17 mouse cellular contexts compared by ENCODE assay signal in genomic region chr11:96278324-96278723, GRCm38 (mm10). TPM values are rescaled to one million over a fixed set of nuclear protein-coding genes. Genes with fewer than 3 reads are reported as not detected.
A peak's percentile ranks its signal among the peaks of the same experiment; 100 is the strongest.
DNase-seq lines count a peak whose midpoint lies in the region; ATAC-seq and TF ChIP-seq lines count a peak whose summit lies in the region.
"Had no signal": no experiment of that assay in that cellular context is flagged by ENCODE, and none has a peak within 500 bp of the region (broad histone marks: within the 10 kb centered on the region; RNA-seq: fewer than 3 reads in every experiment).

No protein-coding gene starts in this region.

- H3K27me3 ChIP-seq in intestine, embryonic 14.5 days (replicated peaks; ENCODE audit: control insufficient read depth, insufficient read depth, low read length) = peaks cover 77% of the 10 kb centered on the region
- peaks cover 78% of the 10 kb centered on the region for H3K27me3 ChIP-seq in intestine, embryonic 16.5 days (replicated peaks; ENCODE audit: control insufficient read depth, insufficient read depth, low read length)
- peaks cover 34% of the 10 kb centered on the region for H3K27me3 ChIP-seq in stomach, postnatal 0 days (ENCODE audit: control insufficient read depth, insufficient read depth, low read length)

- peak; percentile 52 for DNase-seq in adrenal gland, adult 2 months
- DNase-seq in adrenal gland, adult 18-20 months (ENCODE audit: low spot score in 2 of 2) = no peak
- DNase-seq in intestine, embryonic 14.5 days (ENCODE audit: low spot score) = no peak
- peak; percentile 11 for DNase-seq in retina, adult 2 months (ENCODE audit: low read depth, low spot score)
- DNase-seq in retina, embryonic 14.5 days (ENCODE audit: low spot score) = no peak
- DNase-seq in stomach, postnatal 0 days (ENCODE audit: low spot score) = no peak
- no peak for DNase-seq in spleen, adult 12 weeks (ENCODE audit: low spot score)

- H3K36me3 ChIP-seq in intestine, embryonic 14.5 days (ENCODE audit: control insufficient read depth, insufficient read depth, low read length) = no peaks in the 10 kb centered on the region
- H3K36me3 ChIP-seq in intestine, embryonic 16.5 days (ENCODE audit: control insufficient read depth, insufficient read depth, low read length) = no peaks in the 10 kb centered on the region
- no peaks in the 10 kb centered on the region for H3K36me3 ChIP-seq in stomach, postnatal 0 days (ENCODE audit: control insufficient read depth, insufficient read depth, low read length)
- H3K36me3 ChIP-seq: embryonic facial prominence, embryonic 15.5 days; liver, embryonic 13.5 days; lung, embryonic 15.5 days; midbrain, embryonic 15.5 days had no signal

- no peak for TF ChIP-seq CTCF in stomach, postnatal 0 days (IDR thresholded peaks at IDR 0.05; ENCODE audit: low read depth)

- H3K9ac ChIP-seq in intestine, embryonic 14.5 days (ENCODE audit: low read length) = no peak overlapping the region
- no peak overlapping the region for H3K9ac ChIP-seq in intestine, embryonic 16.5 days (ENCODE audit: low read depth, low read length)
- H3K9ac ChIP-seq in stomach, postnatal 0 days (ENCODE audit: low read length) = no peak overlapping the region
- H3K9ac ChIP-seq: embryonic facial prominence, embryonic 15.5 days; liver, embryonic 13.5 days; lung, embryonic 15.5 days; midbrain, embryonic 15.5 days had no signal

- 0 out of 2 replicates have a peak overlapping the region, but pooled peaks have one; percentile 36 for H3K4me2 ChIP-seq in intestine, embryonic 14.5 days (ENCODE audit: low read length)
- no peak overlapping the region for H3K4me2 ChIP-seq in intestine, embryonic 16.5 days (ENCODE audit: low read depth, low read length)
- no peak overlapping the region for H3K4me2 ChIP-seq in stomach, postnatal 0 days (replicated peaks; ENCODE audit: low read depth)
- H3K4me2 ChIP-seq: embryonic facial prominence, embryonic 15.5 days; liver, embryonic 13.5 days; midbrain, embryonic 15.5 days had no signal

- TF ChIP-seq EP300 in stomach, postnatal 0 days (optimal IDR thresholded peaks at IDR 0.05) = no peak

- WGBS in intestine, embryonic 14.5 days = 19% methylated on average over 14 of the region's 14 CpGs
- 17% methylated on average over 14 of the region's 14 CpGs for WGBS in intestine, embryonic 16.5 days
- WGBS in stomach, postnatal 0 days = 32% methylated on average over 14 of the region's 14 CpGs

- no peaks in the 10 kb centered on the region for H3K9me3 ChIP-seq in intestine, embryonic 14.5 days (ENCODE audit: control insufficient read depth, low read length)
- H3K9me3 ChIP-seq in intestine, embryonic 16.5 days (ENCODE audit: control insufficient read depth, low read length) = no peaks in the 10 kb centered on the region
- no peaks in the 10 kb centered on the region for H3K9me3 ChIP-seq in stomach, postnatal 0 days (ENCODE audit: control insufficient read depth, low read length)
- H3K9me3 ChIP-seq: embryonic facial prominence, embryonic 15.5 days; liver, embryonic 13.5 days; lung, embryonic 15.5 days; midbrain, embryonic 15.5 days had no signal

- no peak overlapping the region for H3K27ac ChIP-seq in intestine, embryonic 14.5 days (ENCODE audit: low read depth)
- no peak overlapping the region for H3K27ac ChIP-seq in intestine, embryonic 16.5 days (ENCODE audit: low read length)
- no peak overlapping the region for H3K27ac ChIP-seq in stomach, postnatal 0 days (replicated peaks)
- H3K27ac ChIP-seq: embryonic facial prominence, embryonic 15.5 days; heart, adult 2 months; left cerebral cortex, adult 2 months; liver, embryonic 13.5 days; lung, embryonic 15.5 days; macrophage; midbrain, embryonic 15.5 days had no signal

- no peak overlapping the region for H3K4me3 ChIP-seq in intestine, embryonic 14.5 days (ENCODE audit: low read depth, low read length)
- H3K4me3 ChIP-seq in intestine, embryonic 16.5 days (ENCODE audit: low read length) = no peak overlapping the region
- peak overlapping the region; percentile 10; the same call in 1 of the 2 replicates for H3K4me3 ChIP-seq in stomach, postnatal 0 days (ENCODE audit: low read depth, low read length)
- H3K4me3 ChIP-seq: embryonic facial prominence, embryonic 15.5 days; heart, adult 2 months; left cerebral cortex, adult 2 months; liver, embryonic 13.5 days; midbrain, embryonic 15.5 days had no signal

- H3K4me1 ChIP-seq in intestine, embryonic 14.5 days (replicated peaks; ENCODE audit: control insufficient read depth, insufficient read depth, low read length) = peaks cover 7% of the 10 kb centered on the region; the same call in 1 of the 2 replicates
- H3K4me1 ChIP-seq in intestine, embryonic 16.5 days (ENCODE audit: control insufficient read depth, insufficient read depth, low read length) = peaks cover 8% of the 10 kb centered on the region; the same call in 1 of the 2 replicates
- H3K4me1 ChIP-seq in stomach, postnatal 0 days (replicated peaks; ENCODE audit: control insufficient read depth, insufficient read depth) = no peaks in the 10 kb centered on the region
- H3K4me1 ChIP-seq: liver, embryonic 13.5 days; midbrain, embryonic 15.5 days had no signal

- ATAC-seq in intestine, embryonic 14.5 days (replicated peaks; ENCODE audit: low FRiP score, low TSS enrichment, low read depth) = no peak
- no peak; the same call in 1 of the 2 replicates for ATAC-seq in intestine, embryonic 16.5 days
- no peak for ATAC-seq in stomach, postnatal 0 days (ENCODE audit: low FRiP score, low TSS enrichment)

RNA-seq across cellular contexts. Expression of gene Hoxb8, which starts 3.4 kb away (rescaled TPM):
- total RNA-seq in adrenal gland, adult 2 months (2021) = 10 to 100 TPM; 67.3 to 93.9 TPM
- polyA plus RNA-seq in adrenal gland, adult 2 months (2012; rRNA removed) = 357 and 428 TPM in 2 replicates
- total RNA-seq in adrenal gland, adult 18-20 months (2021) = 100 to 1,000 TPM in 1 of 2 experiments, 10 to 100 TPM in 1; 54.8 to 119 TPM
- polyA plus RNA-seq in intestine, embryonic 14.5 days (2014; fragmentation: Nextera tagmentation; extraction: Ambion mirVana) = 1.5 and 1.7 TPM in 2 replicates
- 0.71 and 0.97 TPM in 2 replicates for polyA plus RNA-seq in intestine, embryonic 16.5 days (2015; fragmentation: Nextera tagmentation; extraction: Ambion mirVana)
- polyA plus RNA-seq in stomach, postnatal 0 days (2015; fragmentation: Nextera tagmentation; extraction: Ambion mirVana) = 0.42 and 0.83 TPM in 2 replicates
- total RNA-seq: heart, adult 2 months; left cerebral cortex, adult 2 months had no signal
- polyA plus RNA-seq: embryonic facial prominence, embryonic 15.5 days; forebrain, embryonic 11.5 days; heart, adult 2 months; heart, embryonic 16.5 days; liver, embryonic 13.5 days; macrophage; midbrain, embryonic 15.5 days had no signal

RNA-seq across cellular contexts. Expression of gene Hoxb9, which starts 7.1 kb away (rescaled TPM):
- 100 to 1,000 TPM; 183 to 377 TPM for total RNA-seq in adrenal gland, adult 2 months (2021)
- polyA plus RNA-seq in adrenal gland, adult 2 months (2012; rRNA removed) = 156 and 180 TPM in 2 replicates
- 100 to 1,000 TPM; 294 to 445 TPM for total RNA-seq in adrenal gland, adult 18-20 months (2021)
- 1.0 and 1.1 TPM in 2 replicates for polyA plus RNA-seq in intestine, embryonic 14.5 days (2014; fragmentation: Nextera tagmentation; extraction: Ambion mirVana)
- 0.99 and 1.2 TPM in 2 replicates for polyA plus RNA-seq in intestine, embryonic 16.5 days (2015; fragmentation: Nextera tagmentation; extraction: Ambion mirVana)
- polyA plus RNA-seq in stomach, postnatal 0 days (2015; fragmentation: Nextera tagmentation; extraction: Ambion mirVana) = 0.05 and 0.06 TPM in 2 replicates
- total RNA-seq: heart, adult 2 months; left cerebral cortex, adult 2 months had no signal
- polyA plus RNA-seq: embryonic facial prominence, embryonic 15.5 days; forebrain, embryonic 11.5 days; heart, adult 2 months; heart, embryonic 16.5 days; macrophage; midbrain, embryonic 15.5 days had no signal

RNA-seq across cellular contexts. Expression of gene Hoxb7, which starts 8.1 kb away (rescaled TPM):
- 10 to 100 TPM; 46.4 to 46.7 TPM for total RNA-seq in adrenal gland, adult 2 months (2021)
- 48.8 and 55.9 TPM in 2 replicates for polyA plus RNA-seq in adrenal gland, adult 2 months (2012; rRNA removed)
- total RNA-seq in adrenal gland, adult 18-20 months (2021) = 10 to 100 TPM; 33.5 to 59.0 TPM
- polyA plus RNA-seq in intestine, embryonic 14.5 days (2014; fragmentation: Nextera tagmentation; extraction: Ambion mirVana) = 11.7 and 13.2 TPM in 2 replicates
- polyA plus RNA-seq in intestine, embryonic 16.5 days (2015; fragmentation: Nextera tagmentation; extraction: Ambion mirVana) = 10.0 and 11.3 TPM in 2 replicates
- 5.5 and 6.0 TPM in 2 replicates for polyA plus RNA-seq in stomach, postnatal 0 days (2015; fragmentation: Nextera tagmentation; extraction: Ambion mirVana)
- total RNA-seq: heart, adult 2 months; left cerebral cortex, adult 2 months had no signal
- polyA plus RNA-seq: embryonic facial prominence, embryonic 15.5 days; forebrain, embryonic 11.5 days; heart, adult 2 months; macrophage; midbrain, embryonic 15.5 days had no signal

RNA-seq across cellular contexts. Expression of gene Hoxb6, which starts 14.0 kb away (rescaled TPM):
- total RNA-seq in adrenal gland, adult 2 months (2021) = 10 to 100 TPM; 33.0 to 72.2 TPM
- 201 and 210 TPM in 2 replicates for polyA plus RNA-seq in adrenal gland, adult 2 months (2012; rRNA removed)
- total RNA-seq in adrenal gland, adult 18-20 months (2021) = 10 to 100 TPM; 37.0 to 68.1 TPM
- 18.1 and 24.1 TPM in 2 replicates for polyA plus RNA-seq in intestine, embryonic 14.5 days (2014; fragmentation: Nextera tagmentation; extraction: Ambion mirVana)
- 11.1 and 11.3 TPM in 2 replicates for polyA plus RNA-seq in intestine, embryonic 16.5 days (2015; fragmentation: Nextera tagmentation; extraction: Ambion mirVana)
- 6.9 and 7.9 TPM in 2 replicates for polyA plus RNA-seq in stomach, postnatal 0 days (2015; fragmentation: Nextera tagmentation; extraction: Ambion mirVana)
- total RNA-seq: heart, adult 2 months; left cerebral cortex, adult 2 months had no signal
- polyA plus RNA-seq: embryonic facial prominence, embryonic 15.5 days; forebrain, embryonic 11.5 days; heart, adult 2 months; heart, embryonic 16.5 days; macrophage had no signal

RNA-seq across cellular contexts. Expression of gene Hoxb5, which starts 24.8 kb away (rescaled TPM):
- total RNA-seq in adrenal gland, adult 2 months (2021) = 10 to 100 TPM; 15.2 to 31.6 TPM
- polyA plus RNA-seq in adrenal gland, adult 2 months (2012; rRNA removed) = 43.4 and 45.6 TPM in 2 replicates
- total RNA-seq in adrenal gland, adult 18-20 months (2021) = 10 to 100 TPM; 11.6 to 27.3 TPM
- 49.6 and 51.6 TPM in 2 replicates for polyA plus RNA-seq in intestine, embryonic 14.5 days (2014; fragmentation: Nextera tagmentation; extraction: Ambion mirVana)
- 26.4 and 28.7 TPM in 2 replicates for polyA plus RNA-seq in intestine, embryonic 16.5 days (2015; fragmentation: Nextera tagmentation; extraction: Ambion mirVana)
- 7.5 and 8.2 TPM in 2 replicates for polyA plus RNA-seq in stomach, postnatal 0 days (2015; fragmentation: Nextera tagmentation; extraction: Ambion mirVana)
- total RNA-seq: left cerebral cortex, adult 2 months had no signal
- polyA plus RNA-seq: embryonic facial prominence, embryonic 15.5 days; forebrain, embryonic 11.5 days; macrophage had no signal

Comparison
In these comparisons a context has a peak if more than half of its experiments do, and no peak if none do; other contexts are left out.
1. DNase-seq: peak in adrenal gland, adult 2 months (single experiment) and retina, adult 2 months (single experiment); none in adrenal gland, adult 18-20 months (0 of 2), intestine, embryonic 14.5 days (single experiment), retina, embryonic 14.5 days (single experiment), stomach, postnatal 0 days (single experiment) and spleen, adult 12 weeks (single experiment).
2. RNA of gene Hoxb8, which starts 3.4 kb away (polyA plus RNA-seq): 357 to 428 TPM in adrenal gland, adult 2 months; 1.5 to 1.7 TPM in intestine, embryonic 14.5 days, 0.71 to 0.97 TPM in intestine, embryonic 16.5 days and 0.42 to 0.83 TPM in stomach, postnatal 0 days; every median in the first group is over 100 times any median in the second.
3. RNA of gene Hoxb9, which starts 7.1 kb away (polyA plus RNA-seq): 156 to 180 TPM in adrenal gland, adult 2 months; 0.99 to 1.2 TPM in intestine, embryonic 16.5 days, 1.0 to 1.1 TPM in intestine, embryonic 14.5 days and 0.05 to 0.06 TPM in stomach, postnatal 0 days; every median in the first group is over 10 times any median in the second.